27 mouse cellular contexts compared by ENCODE assay signal in genomic region chrX:21714829-21715228, GRCm38 (mm10). TPM values are rescaled to one million over a fixed set of nuclear protein-coding genes. Genes with fewer than 3 reads are reported as not detected.
DNase-seq lines count a peak whose midpoint lies in the region; ATAC-seq and TF ChIP-seq lines count a peak whose summit lies in the region.
"Had no signal": no experiment of that assay in that cellular context is flagged by ENCODE, and none has a peak within 500 bp of the region (broad histone marks: within the 10 kb centered on the region; RNA-seq: fewer than 3 reads in every experiment).

Gene Slc6a14 (plus strand): TSS chrX:21714896.

- TF ChIP-seq CTCF in intestine, postnatal 0 days (IDR thresholded peaks at IDR 0.05; ENCODE audit: low read depth), result no peak

- intact Hi-C loops in heart, postnatal 14 days (cut with DNase I), result no loop called here

- ATAC-seq in intestine, postnatal 0 days, result no peak
- peak; percentile 88 for ATAC-seq in lung, embryonic 16.5 days (ENCODE audit: low read depth)
- ATAC-seq: CD4-positive, CD25-positive, alpha-beta regulatory T cell, adult 4 months; forebrain, embryonic 15.5 days; inflammation-experienced regulatory T-cells, adult 6 months; liver, postnatal 0 days had no signal

- H3K36me3 ChIP-seq in intestine, postnatal 0 days (ENCODE audit: control insufficient read depth, insufficient read depth), result no peaks in the 10 kb centered on the region
- no peaks in the 10 kb centered on the region for H3K36me3 ChIP-seq in lung, embryonic 16.5 days (ENCODE audit: control insufficient read depth, insufficient read depth, low read length)
- H3K36me3 ChIP-seq: embryonic facial prominence, embryonic 15.5 days; forebrain, embryonic 15.5 days; heart, embryonic 13.5 days; hindbrain, embryonic 12.5 days; kidney, embryonic 15.5 days had no signal

- H3K4me2 ChIP-seq in intestine, postnatal 0 days (replicated peaks; ENCODE audit: low read depth), result no peak within 1 kb of the TSS; the same call in 1 of the 2 replicates
- H3K4me2 ChIP-seq in lung, embryonic 16.5 days (ENCODE audit: low read depth, low read length), result peak within 1 kb of the TSS; percentile 29
- H3K4me2 ChIP-seq: embryonic facial prominence, embryonic 15.5 days; forebrain, embryonic 15.5 days; heart, embryonic 13.5 days; hindbrain, embryonic 12.5 days; kidney, embryonic 15.5 days had no signal

- H3K9ac ChIP-seq in intestine, postnatal 0 days (ENCODE audit: low read depth, low read length), result no peak within 1 kb of the TSS
- no peak within 1 kb of the TSS for H3K9ac ChIP-seq in lung, embryonic 16.5 days (ENCODE audit: low read length)
- H3K9ac ChIP-seq: embryonic facial prominence, embryonic 15.5 days; forebrain, embryonic 15.5 days; heart, embryonic 13.5 days; hindbrain, embryonic 12.5 days; kidney, embryonic 15.5 days; liver, postnatal 0 days had no signal

- no peak within 1 kb of the TSS for H3K4me3 ChIP-seq in intestine, postnatal 0 days (ENCODE audit: low read depth, low read length)
- peak within 1 kb of the TSS; percentile 31 for H3K4me3 ChIP-seq in lung, embryonic 16.5 days (ENCODE audit: low read length)
- H3K4me3 ChIP-seq: embryonic facial prominence, embryonic 15.5 days; forebrain, embryonic 15.5 days; heart, embryonic 13.5 days; hindbrain, embryonic 12.5 days; kidney, embryonic 15.5 days; left cerebral cortex, adult 2 months had no signal

- H3K27me3 ChIP-seq in intestine, postnatal 0 days (replicated peaks; ENCODE audit: control insufficient read depth, insufficient read depth, low read length), result no peaks in the 10 kb centered on the region
- no peaks in the 10 kb centered on the region for H3K27me3 ChIP-seq in lung, embryonic 16.5 days (ENCODE audit: control insufficient read depth, insufficient read depth, low read depth, low read length)
- H3K27me3 ChIP-seq: embryonic facial prominence, embryonic 15.5 days; forebrain, embryonic 15.5 days; heart, embryonic 13.5 days; hindbrain, embryonic 12.5 days; kidney, embryonic 15.5 days had no signal

- H3K27ac ChIP-seq in intestine, postnatal 0 days (ENCODE audit: low read depth, low read length), result no peak within 1 kb of the TSS
- peak within 1 kb of the TSS; percentile 77 for H3K27ac ChIP-seq in lung, embryonic 16.5 days (ENCODE audit: low read length)
- H3K27ac ChIP-seq: embryonic facial prominence, embryonic 15.5 days; forebrain, embryonic 15.5 days; heart, embryonic 13.5 days; hindbrain, embryonic 12.5 days; kidney, embryonic 15.5 days; left cerebral cortex, adult 2 months had no signal

- H3K4me1 ChIP-seq in intestine, postnatal 0 days (replicated peaks; ENCODE audit: control insufficient read depth, insufficient read depth, low read length), result no peaks in the 10 kb centered on the region
- H3K4me1 ChIP-seq in lung, embryonic 16.5 days (replicated peaks; ENCODE audit: control insufficient read depth, insufficient read depth, low read length), result no peaks in the 10 kb centered on the region
- H3K4me1 ChIP-seq: embryonic facial prominence, embryonic 15.5 days; forebrain, embryonic 15.5 days; heart, embryonic 13.5 days; hindbrain, embryonic 12.5 days; kidney, embryonic 15.5 days had no signal

- 52% methylated on average over 7 of the region's 7 CpGs for WGBS in intestine, postnatal 0 days
- 48% methylated on average over 7 of the region's 7 CpGs for WGBS in lung, embryonic 16.5 days

- peak; percentile 4 for DNase-seq in ovary, postnatal 36 days (ENCODE audit: low spot score)
- DNase-seq in ovary, adult 18-20 months (ENCODE audit: low spot score), result no peak
- peak; percentile 38 to 61 for DNase-seq in lung, postnatal 4 days
- DNase-seq in heart, postnatal 14 days, result no peak
- no peak for DNase-seq in cerebellum, postnatal 10 days
- DNase-seq: adrenal gland, postnatal 25 days; cerebellum, adult 8-10 months; gastrocnemius, postnatal 14 days; heart, adult 18-20 months; liver, postnatal 0 days; midbrain, embryonic 14.5 days; thymus, adult 18-20 months; thymus, postnatal 36 days had no signal

- H3K9me3 ChIP-seq in intestine, postnatal 0 days (ENCODE audit: control insufficient read depth), result no peaks in the 10 kb centered on the region
- H3K9me3 ChIP-seq in lung, embryonic 16.5 days (ENCODE audit: control insufficient read depth, low read length), result no peaks in the 10 kb centered on the region
- H3K9me3 ChIP-seq: embryonic facial prominence, embryonic 15.5 days; forebrain, embryonic 15.5 days; heart, embryonic 13.5 days; hindbrain, embryonic 12.5 days; kidney, embryonic 15.5 days had no signal

RNA-seq across cellular contexts. Expression of gene Slc6a14, which starts in this region (rescaled TPM):
- 5.0 and 18.2 TPM in 2 replicates for polyA plus RNA-seq in intestine, postnatal 0 days (2015; fragmentation: Nextera tagmentation; extraction: Ambion mirVana)
- polyA plus RNA-seq in lung, embryonic 16.5 days (2015; fragmentation: Nextera tagmentation; extraction: Ambion mirVana), result 19.9 and 23.3 TPM in 2 replicates
- under 1 TPM; 0.15 to 0.29 TPM for total RNA-seq in heart, postnatal 14 days (2021)
- total RNA-seq: gastrocnemius, postnatal 14 days; layer of hippocampus, postnatal 10 days; left cerebral cortex, adult 2 months; liver, adult 2 months; megakaryocyte-erythroid progenitor cell, adult 5-6 weeks had no signal
- polyA plus RNA-seq: CD4-positive, CD25-positive, alpha-beta regulatory T cell, adult 4 months; forebrain, embryonic 15.5 days; inflammation-experienced regulatory T-cells, adult 6 months; liver, postnatal 0 days; midbrain, embryonic 14.5 days; spleen, adult 2 months had no signal

Comparison
In these comparisons a context has a peak if more than half of its experiments do, and no peak if none do; other contexts are left out.
1. DNase-seq: peak in ovary, postnatal 36 days (single experiment) and lung, postnatal 4 days (2 of 2); none in ovary, adult 18-20 months (single experiment), heart, postnatal 14 days (0 of 2) and cerebellum, postnatal 10 days (0 of 2).